Mouse (Mus musculus): ENCODE measurements around the gene Ccl22.

Ccl22 gene

DNA sequence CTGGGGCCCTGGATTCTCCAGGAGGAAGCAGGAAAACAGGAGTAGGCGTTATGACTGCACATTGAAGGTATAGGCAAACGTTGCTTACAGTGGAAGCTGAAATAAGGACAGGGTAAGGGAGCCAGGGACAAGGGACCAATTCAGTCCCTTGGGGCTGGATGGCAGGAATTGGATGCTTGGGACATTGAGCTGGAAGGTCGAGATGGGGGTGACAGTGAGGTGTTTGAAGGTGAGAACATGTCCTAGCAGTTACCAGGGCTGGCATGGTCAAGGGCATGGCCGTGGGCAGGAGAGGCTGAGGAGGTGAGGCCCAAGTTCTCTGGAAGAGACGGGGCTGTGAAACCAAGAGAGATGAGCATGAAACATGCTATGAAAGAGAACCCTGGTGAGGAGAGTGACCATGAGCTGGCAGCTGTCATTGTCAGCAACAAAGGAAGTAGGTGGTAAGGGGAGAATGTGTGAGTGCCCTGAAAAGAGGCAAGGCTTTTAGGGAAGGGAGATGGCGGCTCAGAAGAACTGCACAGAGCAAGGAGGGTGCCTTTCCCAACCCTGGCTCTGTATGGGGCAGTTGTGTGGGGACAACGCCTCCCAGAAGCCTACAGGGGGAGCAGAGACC, 10.5 kb upstream of the Ccl22 start:
- DNase-seq (ENCODE audit: low spot score) = no peak

DNA sequence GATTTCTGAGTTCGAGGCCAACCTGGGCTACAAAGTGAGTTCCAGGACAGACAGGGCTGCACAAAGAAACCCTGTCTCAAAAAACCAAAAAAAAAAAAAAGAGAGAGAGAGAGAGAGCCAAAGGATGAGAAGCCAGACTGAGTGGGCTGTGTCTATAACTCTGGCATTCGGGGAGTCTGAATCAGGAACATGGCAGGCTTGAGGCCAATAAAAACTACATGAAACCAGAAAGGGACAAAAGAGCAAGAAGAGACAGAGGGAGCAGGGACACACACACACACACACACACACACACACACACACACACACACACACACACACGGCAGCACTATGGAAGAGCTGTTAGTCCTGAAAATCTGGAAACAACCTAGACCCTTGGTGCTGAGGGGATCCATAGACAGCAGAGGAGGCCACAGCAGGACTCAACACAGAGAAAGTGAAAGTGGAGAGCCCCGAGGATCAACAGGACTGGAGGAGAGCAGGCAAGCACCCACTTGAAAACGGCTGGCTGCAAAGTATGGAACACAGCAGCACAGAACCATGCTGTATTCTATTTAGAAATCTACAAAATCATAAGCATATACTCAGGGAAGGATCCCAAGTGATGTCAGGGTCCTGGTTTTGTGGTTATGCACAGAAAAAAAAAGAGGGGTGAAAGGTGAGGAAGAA, 9.8 kb upstream of the Ccl22 start:
- DNase-seq (ENCODE audit: low spot score) = no peak

DNA sequence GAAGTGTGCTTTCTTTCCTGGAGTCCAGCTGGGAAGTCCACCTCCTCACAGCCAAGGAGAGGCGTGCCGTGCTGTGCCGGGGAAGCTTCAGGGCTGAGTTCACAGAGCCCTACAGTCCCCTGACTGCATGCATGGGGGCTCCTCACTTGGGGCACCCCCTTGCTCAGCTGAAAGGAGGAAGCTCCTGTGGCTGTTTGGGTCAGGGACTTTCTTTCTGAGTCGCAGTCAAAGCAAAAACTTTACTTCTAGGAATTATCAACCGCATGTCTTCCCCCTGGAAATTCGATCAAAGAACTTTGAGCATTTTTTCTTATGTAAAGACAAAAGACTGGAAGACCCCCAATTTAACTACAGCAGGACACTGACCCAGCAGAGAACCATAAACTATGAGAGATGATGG, 5.6 kb upstream of the Ccl22 start:
- no peak for DNase-seq (ENCODE audit: low spot score)

DNA sequence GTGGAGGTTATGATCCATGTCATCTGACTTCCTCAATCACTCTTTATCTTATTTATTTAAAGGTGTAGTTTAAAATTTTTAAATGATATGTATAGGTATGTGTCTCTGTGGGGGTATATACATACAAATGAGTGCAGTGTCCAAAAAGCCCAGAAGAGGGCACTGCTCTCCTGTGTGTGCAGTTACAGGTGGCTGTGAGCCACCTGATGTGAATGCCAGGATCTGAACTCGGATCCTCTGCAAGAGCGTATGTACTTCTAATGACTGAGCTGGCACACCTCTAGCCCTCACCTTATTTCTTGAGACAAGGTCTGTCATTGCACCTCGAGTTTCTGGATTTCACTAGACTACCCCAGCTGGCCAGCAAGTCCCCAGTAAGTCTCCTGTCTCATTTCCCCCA, 4.8 kb upstream of the Ccl22 start:
- no peak for DNase-seq (ENCODE audit: low spot score)

DNA sequence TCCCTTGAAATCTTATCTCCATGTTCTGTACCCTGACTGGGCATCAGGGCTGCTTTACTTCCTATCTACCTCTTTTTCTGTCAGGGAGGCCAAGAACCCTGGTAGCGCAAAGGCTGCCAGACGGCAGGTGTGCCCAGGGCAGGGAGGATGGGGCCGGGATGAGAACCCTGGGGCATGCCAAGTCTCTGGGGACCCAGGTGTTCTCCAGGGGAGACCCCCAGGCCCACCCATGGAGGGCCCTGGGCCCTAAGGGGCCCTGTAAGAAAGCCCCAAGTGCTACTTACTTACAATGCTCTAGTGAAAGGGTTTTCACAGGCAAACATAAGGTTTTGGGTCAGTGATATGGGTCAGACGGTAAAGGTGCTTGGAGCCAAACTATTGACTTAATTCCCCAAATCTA, 3.7 kb upstream of the Ccl22 start:
- DNase-seq (ENCODE audit: low spot score) = no peak

DNA sequence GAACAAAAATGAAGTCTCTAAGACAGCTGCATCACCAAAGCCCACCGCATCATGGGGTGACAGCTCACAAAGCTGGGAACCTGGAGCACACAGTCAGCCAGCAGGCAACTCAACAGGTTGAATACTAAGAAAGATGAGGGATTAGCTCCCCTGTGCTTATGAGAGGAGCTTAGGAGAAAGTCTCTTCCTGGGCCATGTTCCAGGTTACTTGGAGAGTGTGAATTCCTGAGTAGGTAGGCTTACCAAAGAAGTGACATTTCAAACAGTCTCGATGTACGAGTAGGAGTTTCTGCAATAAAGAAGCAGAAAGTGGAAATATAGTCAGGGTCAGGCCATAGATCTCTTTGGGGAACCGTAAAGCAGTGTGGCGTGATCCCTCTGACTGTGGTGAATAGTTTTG, 906 bp upstream of the Ccl22 start:
- no peak for DNase-seq (ENCODE audit: low spot score)

DNA sequence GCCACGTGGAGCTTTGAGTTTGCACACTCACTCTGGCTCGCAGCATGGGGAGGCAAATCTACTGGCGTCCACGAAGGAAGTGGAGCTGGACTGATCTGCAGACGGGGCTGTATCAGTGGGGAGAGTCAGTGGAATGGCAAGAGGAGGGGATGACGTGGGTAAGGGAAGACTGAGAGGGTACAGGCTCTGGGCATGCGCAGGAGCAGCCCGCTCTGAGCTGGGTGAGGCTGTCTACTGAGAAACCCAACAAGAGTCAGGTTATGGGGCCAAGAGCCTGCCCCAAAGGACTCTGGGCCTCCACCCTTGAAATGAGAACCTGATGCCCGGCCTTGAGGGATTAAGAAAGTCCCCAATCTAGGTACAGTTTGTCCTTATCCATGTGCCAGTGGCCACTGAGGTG, 418 bp upstream of the Ccl22 start:
- DNase-seq (ENCODE audit: low spot score) = no peak

DNA sequence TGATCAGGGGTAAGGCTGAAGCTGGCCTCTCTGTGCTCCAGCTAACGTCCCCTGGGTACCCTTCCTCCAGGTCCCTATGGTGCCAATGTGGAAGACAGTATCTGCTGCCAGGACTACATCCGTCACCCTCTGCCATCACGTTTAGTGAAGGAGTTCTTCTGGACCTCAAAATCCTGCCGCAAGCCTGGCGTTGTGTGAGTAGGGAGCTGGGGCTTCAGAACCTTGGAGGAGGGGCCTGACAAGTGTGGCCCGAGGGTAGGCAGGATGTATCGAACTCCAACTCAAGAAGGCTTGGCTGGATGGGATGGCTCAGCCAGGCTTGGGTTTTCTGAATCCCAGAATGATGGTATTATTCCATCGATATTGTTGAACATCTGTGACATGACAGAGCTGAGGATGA, 1.4 kb downstream of the Ccl22 start:
- no peak for DNase-seq (ENCODE audit: low spot score)

DNA sequence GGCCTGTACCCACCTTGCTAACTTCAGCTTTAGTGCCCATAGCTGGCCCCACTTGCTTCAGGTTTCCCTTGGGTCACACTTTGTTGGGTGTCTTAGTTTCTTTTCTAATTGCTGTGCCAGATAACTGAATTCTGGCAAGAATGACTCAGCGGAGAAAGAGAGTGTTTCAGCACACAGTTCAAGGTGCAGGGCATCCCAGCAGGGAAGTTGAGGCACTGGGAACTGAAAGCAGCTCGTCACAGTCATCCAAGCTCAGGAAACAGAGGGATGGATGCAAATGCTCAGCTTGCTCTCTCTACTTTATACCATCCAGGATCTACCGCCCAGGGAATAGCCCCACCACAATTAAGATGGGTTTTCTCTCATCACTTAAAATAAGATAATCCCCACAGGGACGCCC, 3.0 kb downstream of the Ccl22 start:
- no peak for DNase-seq (ENCODE audit: low spot score)

DNA sequence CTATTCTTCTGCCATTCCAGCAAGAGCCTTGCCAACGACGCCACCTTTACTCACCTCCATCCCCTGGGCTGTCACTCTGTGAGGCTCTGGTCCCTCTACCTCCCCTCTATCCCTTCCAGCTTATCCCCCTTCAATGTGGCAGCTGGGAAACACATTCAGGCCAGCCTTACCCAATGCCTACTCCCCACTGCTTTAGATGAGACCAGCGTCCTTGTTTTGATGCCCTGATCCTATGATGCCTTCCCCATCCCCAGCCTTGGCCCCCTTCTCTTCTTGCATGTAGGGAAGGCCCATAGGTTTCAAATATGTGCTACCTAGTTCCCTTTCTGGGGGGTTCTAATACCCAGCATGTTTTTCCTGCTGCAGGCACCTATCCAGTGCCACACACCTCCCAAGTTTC, 4.6 kb downstream of the Ccl22 start:
- DNase-seq (ENCODE audit: low spot score) = no peak

DNA sequence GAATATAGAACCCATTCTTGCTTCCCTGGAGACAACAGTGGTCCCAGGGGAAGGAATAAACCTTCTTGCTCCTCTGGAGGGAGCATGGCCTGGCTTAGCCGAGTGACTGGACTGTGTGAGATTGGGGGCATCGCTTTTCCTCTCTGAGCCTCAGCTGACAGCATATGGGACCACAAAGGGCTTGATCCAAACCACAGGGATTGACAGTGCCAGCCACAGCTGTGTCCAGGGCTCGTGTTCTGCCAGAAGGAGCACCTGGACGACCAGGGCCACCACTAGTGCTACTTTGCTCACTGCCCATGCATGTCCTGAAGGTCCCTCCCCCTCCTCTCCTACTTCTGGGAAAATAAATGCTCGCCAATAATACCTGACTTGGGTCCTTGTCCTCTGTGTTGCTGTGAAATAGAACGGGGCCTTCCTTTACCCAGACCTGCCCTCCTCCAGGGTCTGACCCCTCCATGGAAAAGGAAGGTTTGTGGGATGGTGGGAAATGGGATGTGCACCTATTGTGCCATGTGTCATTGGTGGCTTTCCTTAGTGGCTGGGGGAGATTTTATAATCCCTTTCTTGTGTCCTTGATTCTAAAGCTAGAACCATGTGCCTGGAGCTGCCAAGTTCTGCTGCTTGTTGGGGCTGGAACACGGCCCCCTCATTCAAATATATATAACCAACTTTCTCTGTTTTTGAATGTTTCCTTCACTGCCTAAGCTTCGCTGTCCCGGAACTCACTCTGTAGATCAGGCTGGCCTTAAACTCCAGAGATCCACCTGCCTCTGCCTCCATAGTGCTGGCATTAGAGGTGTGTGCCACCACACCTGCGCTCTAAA, 5.8 kb downstream of the Ccl22 start:
- DNase-seq (ENCODE audit: low spot score) = no peak

DNA sequence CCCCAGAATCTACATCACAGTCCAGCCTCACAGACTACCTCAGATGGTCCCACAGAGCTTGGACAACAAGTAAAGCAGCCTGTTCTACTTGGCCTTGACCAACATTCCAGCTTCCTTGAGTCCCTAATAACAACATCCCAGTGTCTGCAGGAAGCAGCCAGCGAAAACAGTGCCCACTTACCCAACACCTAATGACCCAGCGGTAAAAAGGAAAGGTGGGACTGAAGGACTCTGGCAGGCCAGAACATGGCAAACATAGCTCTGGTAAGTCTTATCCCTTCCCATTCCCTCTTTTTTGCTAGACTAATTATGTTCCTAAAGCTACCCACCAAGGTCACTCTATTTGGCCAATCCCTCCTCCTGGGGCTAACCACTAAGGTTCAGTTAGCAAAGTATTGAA, 8.6 kb downstream of the Ccl22 start:
- no peak for DNase-seq (ENCODE audit: low spot score)

DNA sequence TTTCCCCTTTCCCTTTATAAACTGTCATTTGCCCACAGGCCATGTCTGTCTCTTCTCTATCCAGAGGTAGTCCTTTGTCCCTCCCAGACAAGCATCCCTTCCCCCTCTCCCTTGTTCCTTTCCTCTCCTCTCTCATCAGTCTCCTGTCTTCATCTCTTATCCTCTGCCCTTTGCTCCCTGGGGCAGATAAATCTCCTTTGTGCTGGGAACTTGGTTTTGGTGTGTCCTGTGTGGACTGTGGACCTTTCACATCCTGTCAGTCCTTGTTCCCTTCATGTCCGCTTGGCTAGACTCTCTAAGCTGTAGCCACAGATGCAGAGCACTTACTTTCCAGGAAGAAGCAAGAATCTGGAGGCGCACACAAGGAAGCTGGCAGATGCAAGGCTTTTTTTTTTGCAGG, 9.1 kb downstream of the Ccl22 start:
- no peak for DNase-seq (ENCODE audit: low spot score)

DNA sequence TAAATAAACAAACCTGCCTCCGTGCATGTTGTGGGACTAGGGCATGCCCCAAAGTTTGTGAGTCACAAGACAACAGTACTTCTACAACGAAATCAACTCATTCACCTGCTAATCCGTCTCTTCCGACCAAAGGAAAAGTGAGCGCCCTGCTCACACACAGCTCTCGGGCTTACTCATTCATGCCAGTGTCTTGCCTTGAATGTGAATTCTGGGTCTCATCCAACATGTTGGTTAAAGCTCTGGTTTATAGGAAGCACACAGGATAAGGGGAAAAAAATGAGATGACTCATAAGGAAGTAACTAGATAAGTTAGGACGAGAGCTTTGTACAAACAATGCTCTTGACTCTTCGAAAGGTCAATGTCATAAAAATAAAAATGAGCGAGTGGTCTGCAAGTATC, 21.6 kb downstream of the Ccl22 start:
- no peak for DNase-seq (ENCODE audit: low spot score)

DNA sequence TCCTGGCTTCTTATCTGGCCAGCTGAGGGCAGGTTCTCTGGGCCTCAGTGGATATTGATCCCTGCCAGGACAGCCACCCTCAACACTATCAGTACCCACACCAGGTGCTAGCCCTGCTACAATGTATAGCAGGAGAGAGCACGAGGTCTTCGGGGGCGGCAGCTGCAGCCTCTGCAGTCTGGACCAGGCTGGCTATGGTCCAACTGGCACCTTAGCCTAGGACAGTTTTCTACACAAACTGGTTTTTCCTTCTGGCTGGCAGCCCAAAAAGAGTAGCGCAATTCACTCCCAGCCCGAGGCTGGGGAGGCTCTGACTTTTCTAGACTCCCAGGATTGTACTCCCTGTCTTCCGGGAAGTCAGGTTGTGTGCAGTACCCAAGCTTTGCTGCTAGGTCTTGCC, 25.6 kb downstream of the Ccl22 start:
- peak; percentile 81 for DNase-seq (ENCODE audit: low spot score)

DNA sequence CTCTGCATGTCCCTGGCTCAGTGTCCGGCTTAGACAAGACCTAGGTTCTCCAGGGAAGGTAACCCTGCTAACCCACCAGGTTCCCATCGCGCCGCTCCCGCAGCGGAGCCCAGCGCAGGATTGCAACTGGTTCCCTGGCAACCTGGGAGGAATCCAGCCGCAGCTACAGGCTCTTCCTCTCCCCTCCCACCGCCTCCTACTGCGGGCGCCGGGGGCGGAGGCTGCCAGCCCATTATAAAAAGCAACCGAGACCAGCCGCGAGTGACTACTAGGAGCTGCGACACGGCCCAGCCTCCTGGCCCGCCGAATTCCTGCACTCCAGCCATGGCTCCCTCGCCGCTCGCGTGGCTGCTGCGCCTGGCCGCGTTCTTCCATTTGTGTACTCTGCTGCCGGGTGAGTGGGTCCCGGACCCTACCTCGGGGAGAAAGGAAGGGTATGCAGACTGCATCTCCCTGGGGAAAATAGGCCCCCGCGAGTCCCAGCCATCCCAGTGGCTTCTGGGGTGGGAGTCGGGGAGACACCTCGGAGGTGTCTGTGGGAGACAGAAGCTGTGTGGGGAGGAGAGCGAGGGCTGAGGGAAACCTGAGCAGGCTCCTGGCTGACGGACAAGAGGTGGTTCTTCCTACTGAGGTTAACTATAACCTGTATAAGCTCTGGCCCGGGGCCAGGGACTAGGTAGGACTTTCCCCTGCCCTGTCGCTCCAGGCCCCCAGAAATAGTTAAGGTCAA, 26.7 kb downstream of the Ccl22 start, which contains the start of gene Cx3cl1:
Gene Cx3cl1, plus strand, starts transcription at position 69 of the 730 bp plus-strand sequence.
- DNase-seq (ENCODE audit: low spot score) = peak; percentile 77

DNA sequence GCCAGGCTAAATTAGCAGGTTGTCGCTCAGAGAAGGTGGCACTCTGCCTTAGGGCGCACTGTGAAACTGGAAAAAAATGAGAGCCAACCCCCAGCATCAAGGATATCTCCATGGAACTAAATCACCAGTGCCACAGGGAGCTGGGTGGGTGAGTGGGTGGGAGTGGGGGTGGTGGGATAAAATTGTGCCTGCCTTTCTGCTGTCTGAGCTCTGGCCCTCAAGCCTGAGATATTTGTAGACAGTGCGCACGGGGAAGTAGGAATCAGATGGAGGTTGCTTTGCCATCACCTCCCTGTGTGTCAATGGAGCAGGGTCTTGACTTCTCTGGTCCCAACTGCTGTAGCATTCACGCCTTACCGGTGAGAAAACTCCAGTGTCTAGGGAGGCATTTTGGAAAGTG, 27.7 kb downstream of the Ccl22 start:
- DNase-seq (ENCODE audit: low spot score) = no peak

DNA sequence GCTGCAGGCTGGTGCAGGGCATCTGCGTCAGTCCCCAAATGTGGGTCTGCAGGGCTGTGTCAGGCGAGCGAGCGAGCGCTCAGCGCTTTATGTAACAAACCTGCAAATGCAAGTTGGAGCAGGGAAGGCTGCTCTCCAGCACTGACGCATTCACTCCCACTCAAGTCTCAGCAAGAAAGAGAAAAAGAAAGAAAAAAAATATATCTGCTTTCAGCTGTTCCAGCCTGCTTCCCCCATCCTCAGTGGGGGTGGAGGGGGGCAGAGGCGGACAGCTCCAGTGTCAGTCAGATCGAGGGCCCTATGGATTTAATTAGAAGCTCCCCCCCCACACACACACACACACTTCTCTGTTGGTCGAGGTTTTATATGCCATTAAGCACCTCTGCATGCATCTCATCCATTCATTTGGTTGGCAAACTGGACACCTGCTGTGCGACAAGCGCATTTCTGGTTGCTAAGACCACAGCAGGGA, 28.3 kb downstream of the Ccl22 start:
- DNase-seq (ENCODE audit: low spot score) = no peak

DNA sequence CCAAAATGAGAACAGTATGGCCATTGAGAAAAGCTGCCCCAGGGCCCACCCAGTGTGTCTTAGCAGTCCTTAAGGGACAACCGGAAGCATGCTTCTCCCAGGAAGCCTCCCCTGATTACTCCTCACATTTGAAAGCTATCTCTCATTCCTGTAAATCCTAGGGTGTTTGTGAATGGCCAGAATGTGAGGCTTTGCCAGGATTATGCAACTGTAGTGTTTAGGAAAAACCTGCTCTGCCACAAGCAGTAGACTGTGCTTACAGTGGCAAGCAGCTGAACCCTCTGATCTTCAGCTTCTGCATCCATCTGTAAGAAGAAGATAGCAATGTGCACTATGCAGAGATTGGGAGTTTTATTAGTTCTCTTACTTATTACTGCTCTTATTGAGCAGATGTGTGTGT, 29.2 kb downstream of the Ccl22 start:
- no peak for DNase-seq (ENCODE audit: low spot score)

DNA sequence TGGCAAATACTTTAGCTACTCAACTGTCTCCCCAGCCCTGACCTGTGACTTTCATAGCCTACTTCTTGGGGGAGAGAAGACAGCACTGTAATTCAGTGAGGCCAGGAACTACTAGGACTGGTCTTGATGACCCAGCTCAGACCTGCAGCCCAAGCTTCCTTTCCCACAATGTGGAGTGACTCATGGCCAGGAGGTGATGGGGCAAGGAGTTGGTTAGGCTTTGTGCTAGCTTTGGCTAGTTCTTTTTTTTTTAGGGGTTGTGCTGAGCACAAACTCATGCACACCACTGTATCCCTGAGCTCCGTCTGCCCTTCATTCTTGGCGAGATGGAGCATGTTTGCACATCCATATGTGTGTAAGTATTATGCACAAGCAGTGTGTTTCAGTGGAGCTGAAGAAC, 31.0 kb downstream of the Ccl22 start:
- no peak for DNase-seq (ENCODE audit: low spot score)

DNA sequence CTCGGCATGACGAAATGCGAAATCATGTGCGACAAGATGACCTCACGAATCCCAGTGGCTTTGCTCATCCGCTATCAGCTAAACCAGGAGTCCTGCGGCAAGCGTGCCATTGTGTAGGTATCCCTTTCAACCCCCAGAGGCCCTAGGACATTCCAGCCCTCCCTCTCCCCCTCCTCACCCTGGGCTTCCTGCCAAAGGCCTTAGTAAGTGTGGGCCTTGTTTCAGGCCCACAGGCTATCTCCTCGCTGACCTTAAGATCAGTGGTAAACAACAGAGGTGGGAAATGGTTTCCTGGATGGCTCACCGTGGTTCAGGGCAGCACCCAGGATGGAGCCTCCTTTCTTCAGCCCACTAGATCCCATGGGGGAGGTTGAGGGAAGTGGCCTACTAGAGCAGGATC, 32.6 kb downstream of the Ccl22 start:
- peak; percentile 54 for DNase-seq (ENCODE audit: low spot score)

DNA sequence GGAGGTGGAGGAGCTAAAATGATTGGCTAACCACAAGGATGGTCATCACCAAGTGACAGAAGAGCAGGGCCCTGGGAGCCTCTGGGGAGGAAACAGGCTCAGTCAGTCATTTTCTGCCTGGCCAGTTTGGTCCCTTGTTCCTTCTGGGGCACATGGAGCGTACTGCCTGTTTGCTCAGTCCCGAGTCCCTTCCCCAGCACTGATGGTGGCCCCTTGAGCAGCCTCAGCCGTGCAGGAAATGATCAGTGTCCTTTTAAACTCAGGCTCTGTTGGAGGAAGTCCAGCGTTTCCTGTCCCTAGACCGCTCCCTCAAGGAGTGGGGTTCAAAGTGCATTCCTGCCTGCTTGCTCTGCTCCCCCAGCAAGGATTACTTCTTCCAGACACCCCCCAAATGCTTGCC, 33.1 kb downstream of the Ccl22 start:
- no peak for DNase-seq (ENCODE audit: low spot score)
